Mouse (Mus musculus) CD4-positive helper T cell, adult 2 months (primary cell): ENCODE results near the gene Atxn1.

ENCODE experiments used
- DNase-seq: peaks from one replicate; pipeline ENCODE4 v3.0.0-alpha.2; 2012; ENCODE audit warnings: low read depth, missing footprints, low spot score

Atxn1 gene

GRCm38 (mm10) chr13:45535731-45536453 lies 428.9 kb downstream of the Atxn1 start:
- DNase-seq, result no peak

- DNase-seq, result no peak
Observed at GRCm38 (mm10) chr13:45530754-45531153, 434.1 kb downstream of the Atxn1 start.

GRCm38 (mm10) chr13:45528787-45529186 lies 436.0 kb downstream of the Atxn1 start:
- DNase-seq, result no peak

- no peak for DNase-seq
Observed at GRCm38 (mm10) chr13:45527232-45527964, 437.4 kb downstream of the Atxn1 start.

GRCm38 (mm10) chr13:45526230-45526629 lies 438.6 kb downstream of the Atxn1 start:
- DNase-seq, result no peak

- no peak for DNase-seq
Observed at GRCm38 (mm10) chr13:45524791-45525435, 439.9 kb downstream of the Atxn1 start.

- no peak for DNase-seq
Observed at GRCm38 (mm10) chr13:45524305-45524704, 440.5 kb downstream of the Atxn1 start.

GRCm38 (mm10) chr13:45516501-45517393 lies 448.1 kb downstream of the Atxn1 start:
- no peak for DNase-seq

- no peak for DNase-seq
Observed at GRCm38 (mm10) chr13:45514832-45515422, 449.9 kb downstream of the Atxn1 start.

- no peak for DNase-seq
Observed at GRCm38 (mm10) chr13:45514115-45514514, 450.7 kb downstream of the Atxn1 start.

GRCm38 (mm10) chr13:45513009-45513984 lies 451.5 kb downstream of the Atxn1 start:
- no peak for DNase-seq

- DNase-seq, result no peak
Observed at GRCm38 (mm10) chr13:45512531-45512930, 452.3 kb downstream of the Atxn1 start.

- no peak for DNase-seq
Observed at GRCm38 (mm10) chr13:45511706-45512435, 452.9 kb downstream of the Atxn1 start.

GRCm38 (mm10) chr13:45509366-45509765 lies 455.4 kb downstream of the Atxn1 start:
- no peak for DNase-seq

- no peak for DNase-seq
Observed at GRCm38 (mm10) chr13:45508495-45508894, 456.3 kb downstream of the Atxn1 start.

- DNase-seq, result peak; percentile 29
Observed at GRCm38 (mm10) chr13:45507274-45508229, 457.3 kb downstream of the Atxn1 start, which contains the start of gene Gmpr. Gene Gmpr (plus strand): TSS chr13:45507444.

- DNase-seq, result no peak
Observed at GRCm38 (mm10) chr13:45505546-45505945, 459.3 kb downstream of the Atxn1 start.

GRCm38 (mm10) chr13:45502791-45503190 lies 462.0 kb downstream of the Atxn1 start:
- no peak for DNase-seq
